Mouse (Mus musculus): Measurements from ENCODE around the gene Gabrr2.

- TF ChIP-seq CTCF (IDR thresholded peaks at IDR 0.05; ENCODE audit: low read depth) (no peak), EP300 (optimal IDR thresholded peaks at IDR 0.05) (no peak)
Observed at GRCm38 (mm10) chr4:33074851-33075250, 12.1 kb downstream of the Gabrr2 start.
